Mouse (Mus musculus) midbrain, embryonic 16.5 days (tissue): Measurements from ENCODE around the gene Tmem132d. TPM values are rescaled to one million over a fixed set of nuclear protein-coding genes. Genes with fewer than 3 reads are reported as not detected.

Experiments
- ATAC-seq: fragments of 200-750 bp; cut with Nextera tagmentation; 2 replicates; pipeline ENCODE4 v1.8.0; 2017; ENCODE audit warnings: moderate TSS enrichment
- H3K27ac ChIP-seq: fragments of 300-500 bp; sonication (generic); 2 replicates; pipeline ENCODE4 v1.5.1; 2014; ENCODE audit warnings: mild to moderate bottlenecking, low read length, mixed read lengths
- H3K27me3 ChIP-seq: fragments of 300-500 bp; sonication (generic); 2 replicates; pipeline ENCODE4 v1.6.1; 2014; ENCODE audit warnings: low read depth, low read length, mixed read lengths; ENCODE audit not compliant: control insufficient read depth, insufficient read depth
- H3K36me3 ChIP-seq: fragments of 300-500 bp; sonication (generic); 2 replicates; pipeline ENCODE4 v1.6.1; 2014; ENCODE audit warnings: mild to moderate bottlenecking, low read length, moderate library complexity, mixed read lengths; ENCODE audit not compliant: control insufficient read depth, insufficient read depth
- H3K4me1 ChIP-seq: fragments of 300-500 bp; sonication (generic); 2 replicates; pipeline ENCODE4 v1.6.1; 2014; ENCODE audit warnings: mild to moderate bottlenecking, low read length, mixed read lengths; ENCODE audit not compliant: control insufficient read depth, insufficient read depth
- H3K4me2 ChIP-seq: fragments of 300-500 bp; sonication (generic); 2 replicates; pipeline ENCODE4 v1.6.1; 2014; ENCODE audit warnings: mild to moderate bottlenecking, low read length, mixed read lengths
- H3K4me3 ChIP-seq: fragments of 300-500 bp; sonication (generic); 2 replicates; pipeline ENCODE4 v1.5.1; 2014; ENCODE audit warnings: low read depth, mild to moderate bottlenecking, low read length, moderate library complexity, mixed read lengths
- H3K9ac ChIP-seq: fragments of 300-500 bp; sonication (generic); 2 replicates; pipeline ENCODE4 v1.6.1; 2014; ENCODE audit warnings: low read depth, low read length, mixed read lengths
- H3K9me3 ChIP-seq: fragments of 300-500 bp; sonication (generic); replicated peaks from 2 replicates; pipeline ENCODE4 v1.6.1; 2014; ENCODE audit warnings: mild to moderate bottlenecking, low read length, mixed read lengths; ENCODE audit not compliant: control insufficient read depth, poor library complexity, severe bottlenecking
- WGBS: fragments of 180-500 bp; shearing (Covaris S2); extraction: QIAGEN DNeasy Blood & Tissue Kit; methylation state at CpG from one replicate; pipeline ENCODE4 v1.1.7; 2014; 5-methylcytosine and 5-hydroxymethylcytosine counted together
- polyA plus RNA-seq: library from polyadenylated mRNA; unstranded; fragments of >200 nt; fragmentation: Nextera tagmentation; extraction: Ambion mirVana; gene quantifications from 2 replicates; pipeline ENCODE4 v1.2.1, GENCODE M21; 2015

Tmem132d gene
- polyA plus RNA-seq: 2.8 and 3.3 TPM in 2 replicates

DNA sequence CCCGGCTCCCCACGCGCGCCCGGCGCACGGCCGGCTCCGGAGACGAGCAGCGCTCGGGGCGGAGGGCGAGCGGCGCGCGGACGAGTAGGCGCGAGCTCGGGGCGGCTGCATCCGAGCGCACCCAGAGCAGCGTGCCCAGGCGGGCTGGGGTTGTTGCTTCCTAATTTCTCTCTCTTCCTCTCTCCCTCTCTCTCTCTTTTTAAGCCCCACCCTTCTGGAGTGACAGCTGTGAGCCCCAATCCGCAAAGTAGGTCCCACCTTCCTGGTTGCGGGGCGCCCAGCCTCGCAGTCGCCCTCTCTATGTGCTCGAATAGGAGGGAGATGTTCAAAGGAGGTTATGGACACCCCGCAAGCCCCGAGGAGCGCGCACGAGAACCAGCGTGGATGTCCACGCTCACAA, at the start of gene Tmem132d:
Gene Tmem132d, minus strand, starts transcription at position 162 of the 400 bp plus-strand sequence.
- Histone ChIP-seq H3K9me3 (no peaks in the 10 kb centered on the region), H3K4me2 (peak within 1 kb of the TSS; percentile 96), H3K9ac (peak within 1 kb of the TSS; percentile 70), H3K4me1 (peaks cover 12% of the 10 kb centered on the region; the same call in 1 of the 2 replicates), H3K4me3 (peak within 1 kb of the TSS; percentile 59), H3K36me3 (no peaks in the 10 kb centered on the region), H3K27ac (peak within 1 kb of the TSS; percentile 22; the same call in 1 of the 2 replicates), H3K27me3 (peaks cover 42% of the 10 kb centered on the region)
- under 1% methylated on average over 30 of the region's 40 CpGs for WGBS
- 0 out of 2 replicates have a peak, but pooled peaks have one; percentile 21 for ATAC-seq

DNA sequence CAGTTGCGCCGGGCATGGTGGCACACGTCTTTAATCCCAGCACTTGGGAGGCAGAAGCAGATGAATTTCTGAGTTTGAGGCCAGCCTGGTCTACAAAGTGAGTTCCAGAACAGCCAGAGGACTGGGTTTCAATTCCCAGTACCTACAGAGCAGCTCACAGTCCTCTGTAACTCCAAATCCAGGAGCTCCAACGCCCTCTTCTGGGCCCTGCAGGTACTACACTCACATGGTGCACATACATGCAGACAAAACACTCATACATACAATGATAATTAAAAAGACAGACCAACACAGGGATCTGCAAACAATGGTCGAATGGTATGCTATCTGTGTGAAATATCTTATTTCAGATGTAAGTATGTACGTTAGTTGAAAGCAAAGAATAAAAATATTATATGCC, 47.9 kb upstream of the Tmem132d start:
- Histone ChIP-seq H3K4me1 (peaks cover 13% of the 10 kb centered on the region), H3K4me3 (no peak overlapping the region), H3K4me2 (no peak overlapping the region), H3K27ac (no peak overlapping the region), H3K36me3 (no peaks in the 10 kb centered on the region), H3K27me3 (no peaks in the 10 kb centered on the region), H3K9me3 (no peaks in the 10 kb centered on the region; the same call in 1 of the 2 replicates), H3K9ac (no peak overlapping the region)
- 85% methylated on average over 6 of the region's 6 CpGs for WGBS
- ATAC-seq: no peak

- Histone ChIP-seq H3K9ac (no peak overlapping the region), H3K36me3 (no peaks in the 10 kb centered on the region), H3K27me3 (no peaks in the 10 kb centered on the region), H3K9me3 (no peaks in the 10 kb centered on the region; the same call in 1 of the 2 replicates), H3K27ac (no peak overlapping the region), H3K4me2 (no peak overlapping the region), H3K4me1 (no peaks in the 10 kb centered on the region), H3K4me3 (no peak overlapping the region)
- 80% methylated on average over 8 of the region's 8 CpGs for WGBS
- ATAC-seq: no peak
Measured at GRCm38 (mm10) chr5:128475372-128475771, 42.5 kb upstream of the Tmem132d start.

DNA sequence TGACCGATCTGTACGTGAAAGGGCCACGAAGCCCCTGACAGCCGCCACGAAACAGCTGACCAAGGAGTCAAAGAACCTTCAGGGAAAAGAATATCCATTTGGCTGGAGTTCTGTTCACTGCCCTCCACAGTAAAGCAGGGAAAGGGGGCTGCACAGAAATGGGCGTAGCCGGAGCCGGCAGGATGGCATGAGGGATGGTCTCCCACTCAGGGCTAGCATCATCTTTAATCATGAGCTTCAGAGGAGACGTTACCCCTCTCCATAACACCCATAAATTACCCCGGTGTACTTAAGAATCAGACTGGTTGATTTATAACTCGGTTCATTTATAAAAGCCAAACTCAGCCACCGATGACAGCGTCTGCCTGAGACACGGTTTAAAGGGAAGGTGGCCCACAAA, 36.9 kb upstream of the Tmem132d start:
- Histone ChIP-seq H3K9ac (no peak overlapping the region), H3K27me3 (peaks cover 2% of the 10 kb centered on the region), H3K9me3 (no peaks in the 10 kb centered on the region), H3K27ac (no peak overlapping the region), H3K4me2 (no peak overlapping the region), H3K4me1 (peaks cover under 1% of the 10 kb centered on the region; the same call in 1 of the 2 replicates), H3K36me3 (no peaks in the 10 kb centered on the region), H3K4me3 (no peak overlapping the region)
- WGBS: 73% methylated on average over 14 of the region's 14 CpGs
- ATAC-seq: no peak

- Histone ChIP-seq H3K4me3 (no peak overlapping the region), H3K4me1 (peaks cover 8% of the 10 kb centered on the region; the same call in 1 of the 2 replicates), H3K4me2 (peak overlapping the region; percentile 19; the same call in 1 of the 2 replicates), H3K27me3 (peaks cover 2% of the 10 kb centered on the region; the same call in 1 of the 2 replicates), H3K27ac (no peak overlapping the region), H3K9ac (no peak overlapping the region), H3K36me3 (no peaks in the 10 kb centered on the region), H3K9me3 (no peaks in the 10 kb centered on the region)
- 6% methylated on average over 9 of the region's 9 CpGs for WGBS
- ATAC-seq: no peak
Measured at GRCm38 (mm10) chr5:128464514-128464913, 31.6 kb upstream of the Tmem132d start.

DNA sequence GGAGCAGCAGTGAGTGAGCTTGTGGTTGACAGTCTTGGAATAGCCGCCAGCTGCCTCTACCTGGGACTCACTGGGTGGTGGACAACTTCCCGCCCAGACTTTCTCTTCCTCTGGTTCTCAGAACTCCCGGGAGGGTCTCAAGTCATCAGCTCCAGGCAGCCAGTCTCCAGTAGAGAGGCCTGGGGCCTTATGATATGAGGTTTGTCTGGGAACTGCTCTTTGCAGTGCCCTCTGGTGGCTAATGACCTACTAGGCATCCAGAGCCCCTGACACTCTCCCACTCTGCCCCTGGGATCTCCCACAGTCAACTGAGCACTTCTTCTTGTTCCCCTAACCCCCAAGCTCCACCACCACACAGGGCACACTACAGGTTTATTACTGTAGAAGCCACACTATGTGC, 27.7 kb upstream of the Tmem132d start:
- no peak for ATAC-seq

DNA sequence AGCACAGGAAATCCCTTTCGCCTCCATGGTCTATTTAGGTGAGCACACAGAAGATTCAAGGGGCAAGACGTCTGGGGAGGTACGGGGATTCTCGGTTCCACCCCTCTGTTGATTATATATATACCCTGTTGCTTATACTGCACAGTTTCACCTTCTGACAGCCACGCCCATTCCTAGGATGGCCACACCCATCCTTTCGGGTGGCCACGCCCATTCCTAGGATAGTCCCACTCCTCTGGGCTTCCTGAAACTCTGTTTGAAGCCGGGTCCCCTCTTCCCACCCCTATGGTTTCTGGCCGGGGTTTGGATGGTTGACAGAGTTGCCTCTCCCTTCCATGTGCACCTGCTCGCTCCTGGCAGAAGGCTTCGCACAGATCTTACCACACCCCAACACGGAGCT, 22.9 kb upstream of the Tmem132d start:
- Histone ChIP-seq H3K9me3 (no peaks in the 10 kb centered on the region), H3K36me3 (no peaks in the 10 kb centered on the region), H3K27ac (no peak overlapping the region), H3K9ac (no peak overlapping the region), H3K27me3 (no peaks in the 10 kb centered on the region), H3K4me2 (no peak overlapping the region), H3K4me3 (no peak overlapping the region), H3K4me1 (peaks cover 6% of the 10 kb centered on the region)
- 93% methylated on average over 12 of the region's 12 CpGs for WGBS
- ATAC-seq: no peak

More for the DNA sequence above, 27.7 kb upstream of the Tmem132d start:
- no peaks in the 10 kb centered on the region for H3K9me3 ChIP-seq
- H3K9ac ChIP-seq: no peak overlapping the region
- peaks cover 8% of the 10 kb centered on the region; the same call in 1 of the 2 replicates for H3K4me1 ChIP-seq
- WGBS: 54% methylated on average over 3 of the region's 3 CpGs
- peaks cover 2% of the 10 kb centered on the region; the same call in 1 of the 2 replicates for H3K27me3 ChIP-seq
- no peak overlapping the region for H3K4me3 ChIP-seq
- no peak overlapping the region for H3K27ac ChIP-seq
- no peak overlapping the region for H3K4me2 ChIP-seq
- no peaks in the 10 kb centered on the region for H3K36me3 ChIP-seq

DNA sequence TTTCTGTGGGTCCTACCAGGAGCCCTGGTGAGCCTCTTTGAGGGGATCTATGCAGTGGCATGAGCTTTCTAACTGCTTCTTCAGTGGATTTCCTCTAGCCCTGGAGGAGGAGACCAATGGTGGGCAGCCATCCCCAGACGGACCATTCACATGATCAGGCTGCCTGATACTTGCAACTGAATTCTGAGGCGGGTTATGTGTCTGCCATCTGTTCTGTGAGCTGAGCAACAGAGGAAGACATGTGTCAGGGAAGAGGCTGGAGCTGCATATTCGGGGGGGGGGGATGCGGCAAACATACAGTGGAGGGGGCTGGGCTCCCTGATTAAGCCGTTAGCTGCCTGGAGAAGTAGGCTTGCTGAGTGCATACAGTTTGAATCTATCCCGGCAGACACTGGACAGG, 19.3 kb upstream of the Tmem132d start:
- Histone ChIP-seq H3K9me3 (no peaks in the 10 kb centered on the region), H3K27me3 (no peaks in the 10 kb centered on the region), H3K4me2 (no peak overlapping the region), H3K4me3 (no peak overlapping the region), H3K4me1 (peaks cover 6% of the 10 kb centered on the region), H3K27ac (no peak overlapping the region), H3K9ac (no peak overlapping the region), H3K36me3 (no peaks in the 10 kb centered on the region)
- no peak for ATAC-seq
- 11% methylated on average over 6 of the region's 6 CpGs for WGBS

GRCm38 (mm10) chr5:128450808-128451207, 17.9 kb upstream of the Tmem132d start:
- no peaks in the 10 kb centered on the region for H3K9me3 ChIP-seq

More at GRCm38 (mm10) chr5:128450808-128451207, 17.9 kb upstream of the Tmem132d start:
- H3K9ac ChIP-seq: no peak overlapping the region
- ATAC-seq: no peak
- 79% methylated on average over 3 of the region's 3 CpGs for WGBS
- H3K27ac ChIP-seq: no peak overlapping the region
- no peak overlapping the region for H3K4me2 ChIP-seq
- H3K36me3 ChIP-seq: no peaks in the 10 kb centered on the region
- H3K27me3 ChIP-seq: 0 out of 2 replicates have a peak, but pooled peaks cover 3% of the 10 kb centered on the region
- no peak overlapping the region for H3K4me3 ChIP-seq
- peaks cover 6% of the 10 kb centered on the region for H3K4me1 ChIP-seq
